Mouse (Mus musculus): ENCODE measurements around the gene Lrp5. TPM values are rescaled to one million over a fixed set of nuclear protein-coding genes. Genes with fewer than 3 reads are reported as not detected.

Lrp5 gene
- polyA plus RNA-seq, 1 experiment from 2014 or later, result 5.4 TPM

DNA sequence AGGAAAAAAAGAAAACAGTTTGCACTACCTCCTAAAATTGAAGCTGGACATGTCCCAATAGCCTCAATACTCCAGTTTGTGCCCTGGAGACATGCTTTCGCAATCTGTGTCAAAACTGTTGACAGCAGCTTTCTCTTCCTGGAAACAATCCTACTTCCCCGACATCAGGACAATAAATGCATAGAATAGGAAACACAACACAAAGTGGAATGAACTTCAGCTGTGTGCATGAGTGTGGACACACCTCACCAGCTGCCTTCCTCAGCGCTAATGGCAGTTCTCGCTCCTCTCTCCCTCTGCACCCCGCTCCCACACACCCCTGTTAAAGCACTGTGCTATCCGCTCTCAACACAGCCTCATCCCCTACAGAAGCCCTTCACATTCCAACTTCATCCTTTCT is 123.6 kb downstream of the Lrp5 start:
- 87% methylated on average over 6 of the region's 6 CpGs for WGBS
- no peak for ATAC-seq
- no peak overlapping the region for H3K4me2 ChIP-seq (replicated peaks)
- no peaks in the 10 kb centered on the region for H3K27me3 ChIP-seq (replicated peaks)
- no peaks in the 10 kb centered on the region for H3K9me3 ChIP-seq
- H3K9ac ChIP-seq, result no peak overlapping the region
- no peak overlapping the region for H3K4me3 ChIP-seq (replicated peaks)
- no peak overlapping the region for H3K27ac ChIP-seq
- H3K36me3 ChIP-seq, result no peaks in the 10 kb centered on the region
- no peaks in the 10 kb centered on the region for H3K4me1 ChIP-seq (replicated peaks)

DNA sequence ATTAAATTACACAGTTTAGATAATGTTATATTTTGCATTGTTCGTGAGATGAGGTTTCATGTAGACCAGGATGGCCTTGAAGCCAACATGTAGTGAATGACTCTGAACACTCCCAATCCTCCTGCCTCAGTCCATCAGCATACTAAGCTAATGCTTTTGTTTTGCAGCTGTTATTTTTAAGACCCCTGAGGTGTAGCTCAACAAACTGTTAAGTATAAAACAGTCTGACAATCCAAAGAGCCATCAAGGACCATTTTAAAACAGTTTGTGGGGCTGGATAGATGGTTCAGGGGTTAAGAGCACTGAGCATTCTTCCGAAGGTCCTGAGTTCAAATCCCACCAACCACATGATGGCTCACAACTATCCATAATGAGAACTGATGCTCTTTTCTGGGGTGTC is 124.1 kb downstream of the Lrp5 start:
- H3K27ac ChIP-seq, result no peak overlapping the region
- no peaks in the 10 kb centered on the region for H3K27me3 ChIP-seq (replicated peaks)
- H3K4me2 ChIP-seq (replicated peaks), result no peak overlapping the region
- H3K36me3 ChIP-seq, result no peaks in the 10 kb centered on the region
- no peak for ATAC-seq
- no peak overlapping the region for H3K9ac ChIP-seq
- no peaks in the 10 kb centered on the region for H3K9me3 ChIP-seq
- no peak overlapping the region for H3K4me3 ChIP-seq (replicated peaks)
- 87% methylated on average over 2 of the region's 2 CpGs for WGBS
- H3K4me1 ChIP-seq (replicated peaks), result no peaks in the 10 kb centered on the region

DNA sequence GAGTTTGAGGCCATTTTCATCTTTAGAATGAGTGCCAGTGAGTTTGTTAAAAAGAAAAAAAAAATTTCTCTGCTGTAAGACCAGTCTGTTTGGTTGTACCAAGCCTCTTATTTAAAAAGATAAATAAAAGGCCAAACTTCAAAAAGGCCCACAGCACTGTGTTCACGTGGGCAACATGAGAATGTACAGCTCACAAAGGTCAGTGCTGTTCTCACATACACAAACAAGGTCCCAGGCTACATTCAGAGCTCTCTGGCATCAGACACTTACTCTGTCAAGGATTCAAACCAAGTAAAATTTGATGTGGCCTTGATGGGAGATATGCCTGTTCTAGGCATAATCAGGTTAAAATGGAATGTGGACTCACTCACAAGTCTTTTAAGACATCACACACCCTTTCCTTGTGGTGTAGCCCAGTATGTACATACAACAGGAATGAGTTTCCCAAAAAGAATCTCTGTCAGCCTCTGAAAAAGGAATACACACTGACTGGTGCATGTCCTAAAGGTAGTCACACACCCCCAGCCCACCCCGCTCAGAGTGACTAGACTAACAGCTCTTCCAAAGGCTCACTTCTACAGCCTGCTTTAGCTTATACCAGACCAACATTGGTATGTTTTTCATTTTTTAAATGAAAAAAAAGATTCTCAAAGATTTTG is 130.1 kb downstream of the Lrp5 start:
- Histone ChIP-seq H3K36me3 (no peaks in the 10 kb centered on the region), H3K27ac (no peak overlapping the region), H3K4me2 (replicated peaks) (no peak overlapping the region), H3K4me3 (replicated peaks) (no peak overlapping the region), H3K4me1 (replicated peaks) (0 out of 2 replicates have a peak, but pooled peaks cover 3% of the 10 kb centered on the region), H3K27me3 (replicated peaks) (no peaks in the 10 kb centered on the region), H3K9ac (no peak overlapping the region), H3K9me3 (no peaks in the 10 kb centered on the region)
- ATAC-seq, result no peak
- WGBS, result 81% methylated on average over 2 of the region's 2 CpGs

DNA sequence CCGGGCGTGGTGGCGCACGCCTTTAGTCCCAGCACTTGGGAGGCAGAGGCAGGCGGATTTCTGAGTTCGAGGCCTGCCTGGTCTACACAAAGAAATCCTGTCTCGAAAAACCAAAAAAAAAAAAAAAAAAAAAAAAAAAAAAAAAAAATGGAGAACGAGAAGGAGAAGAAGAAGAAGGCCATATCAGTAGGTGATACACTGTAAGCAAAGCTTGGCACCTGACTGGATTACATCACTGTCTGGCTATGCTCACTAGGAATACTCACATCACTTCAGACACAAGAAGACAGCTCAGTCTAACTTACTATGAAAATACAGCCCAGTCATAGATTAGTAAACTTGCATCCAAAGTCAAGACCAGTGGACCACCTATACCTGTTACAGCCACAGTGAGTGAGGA is 131.6 kb downstream of the Lrp5 start:
- Histone ChIP-seq H3K9ac (no peak overlapping the region), H3K36me3 (no peaks in the 10 kb centered on the region), H3K4me2 (replicated peaks) (no peak overlapping the region), H3K27me3 (replicated peaks) (no peaks in the 10 kb centered on the region), H3K27ac (no peak overlapping the region), H3K4me1 (replicated peaks) (0 out of 2 replicates have a peak, but pooled peaks cover 3% of the 10 kb centered on the region), H3K9me3 (no peaks in the 10 kb centered on the region), H3K4me3 (replicated peaks) (no peak overlapping the region)
- no peak for ATAC-seq
- WGBS, result 92% methylated on average over 8 of the region's 8 CpGs

DNA sequence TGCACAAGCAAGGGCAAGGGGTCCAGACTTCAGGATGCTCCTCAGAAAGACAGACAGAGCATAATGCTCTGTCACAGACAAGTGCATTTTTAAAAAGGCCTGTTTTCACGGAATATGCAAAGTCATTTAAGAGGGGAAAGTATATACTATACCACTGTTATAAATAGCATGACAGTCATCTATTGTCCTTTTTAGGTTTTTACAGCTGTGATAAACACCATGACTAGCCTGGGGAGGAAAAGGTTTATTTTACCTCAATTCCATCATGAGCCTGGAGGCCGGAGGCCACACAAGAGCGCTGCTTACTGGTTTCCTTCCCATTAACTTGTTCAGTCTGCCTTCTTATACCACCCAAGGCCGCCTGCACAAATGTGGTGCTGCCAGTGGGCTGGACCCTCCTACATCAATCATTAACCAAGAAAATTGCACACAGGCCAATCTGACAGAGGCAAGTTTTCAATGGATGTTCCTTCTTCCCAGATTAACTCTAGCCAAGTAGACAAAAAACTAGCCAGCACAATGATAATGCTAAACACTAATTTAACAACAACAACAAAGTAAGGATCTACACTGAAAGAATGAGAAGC is 134.7 kb downstream of the Lrp5 start:
- Histone ChIP-seq H3K27ac (no peak overlapping the region), H3K4me2 (replicated peaks) (no peak overlapping the region), H3K9me3 (no peaks in the 10 kb centered on the region), H3K36me3 (0 out of 2 replicates have a peak, but pooled peaks cover 2% of the 10 kb centered on the region), H3K4me1 (replicated peaks) (0 out of 2 replicates have a peak, but pooled peaks cover 3% of the 10 kb centered on the region), H3K27me3 (replicated peaks) (no peaks in the 10 kb centered on the region), H3K4me3 (replicated peaks) (no peak overlapping the region), H3K9ac (no peak overlapping the region)
- ATAC-seq, result peak; percentile 57; the same call in 1 of the 2 replicates
- 24% methylated on average over 4 of the region's 4 CpGs for WGBS

DNA sequence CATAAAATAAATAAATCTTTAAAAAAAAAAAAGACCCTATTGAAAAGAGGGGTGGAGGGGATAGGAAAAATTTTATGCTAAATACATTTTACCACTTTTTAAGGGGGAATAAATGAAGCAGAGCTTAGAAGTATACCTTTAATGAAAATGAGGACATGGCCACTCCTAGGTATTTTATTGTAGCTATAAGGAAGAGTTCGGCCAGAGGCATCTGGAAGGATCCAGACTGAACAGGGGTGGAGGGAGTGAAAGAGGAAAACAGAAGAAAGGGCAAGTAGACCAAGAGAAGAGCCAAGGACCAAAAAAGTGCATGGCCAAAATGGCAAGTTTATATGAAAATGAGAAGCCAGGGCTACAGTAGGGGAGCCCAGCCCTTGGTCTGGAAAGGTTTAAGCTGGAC is 136.3 kb downstream of the Lrp5 start:
- Histone ChIP-seq H3K4me1 (replicated peaks) (0 out of 2 replicates have a peak, but pooled peaks cover 3% of the 10 kb centered on the region), H3K9ac (no peak overlapping the region), H3K36me3 (0 out of 2 replicates have a peak, but pooled peaks cover 2% of the 10 kb centered on the region), H3K27ac (no peak overlapping the region), H3K27me3 (replicated peaks) (no peaks in the 10 kb centered on the region), H3K4me2 (replicated peaks) (no peak overlapping the region), H3K9me3 (no peaks in the 10 kb centered on the region), H3K4me3 (replicated peaks) (no peak overlapping the region)
- ATAC-seq, result no peak
- 60% methylated on average over 1 of the region's 1 CpGs for WGBS

DNA sequence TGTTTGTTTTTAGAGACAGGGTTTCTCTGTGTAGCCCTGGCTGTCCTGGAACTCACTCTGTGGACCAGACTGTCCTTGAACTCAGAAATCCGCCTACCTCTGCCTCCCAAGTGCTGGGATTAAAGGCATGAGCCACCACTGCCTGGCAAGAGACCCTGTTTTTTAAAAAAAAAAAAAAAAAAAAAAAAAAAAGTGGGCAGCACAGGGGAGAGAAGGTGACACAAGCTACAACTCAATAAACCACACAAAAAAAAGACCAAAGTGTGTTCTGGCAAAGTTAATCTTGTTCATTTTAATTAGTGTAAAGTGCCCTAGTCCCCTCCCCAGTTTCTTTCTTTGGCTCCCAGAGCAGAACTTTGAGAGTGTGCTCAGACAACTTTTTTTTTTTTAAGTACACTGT is 137.1 kb downstream of the Lrp5 start:
- Histone ChIP-seq H3K9me3 (no peaks in the 10 kb centered on the region), H3K9ac (no peak overlapping the region), H3K4me3 (replicated peaks) (no peak overlapping the region), H3K4me1 (replicated peaks) (0 out of 2 replicates have a peak, but pooled peaks cover 3% of the 10 kb centered on the region), H3K27ac (no peak overlapping the region), H3K36me3 (0 out of 2 replicates have a peak, but pooled peaks cover 2% of the 10 kb centered on the region), H3K4me2 (replicated peaks) (no peak overlapping the region), H3K27me3 (replicated peaks) (no peaks in the 10 kb centered on the region)
- ATAC-seq, result no peak
- WGBS, result 86% methylated on average over 1 of the region's 1 CpGs

DNA sequence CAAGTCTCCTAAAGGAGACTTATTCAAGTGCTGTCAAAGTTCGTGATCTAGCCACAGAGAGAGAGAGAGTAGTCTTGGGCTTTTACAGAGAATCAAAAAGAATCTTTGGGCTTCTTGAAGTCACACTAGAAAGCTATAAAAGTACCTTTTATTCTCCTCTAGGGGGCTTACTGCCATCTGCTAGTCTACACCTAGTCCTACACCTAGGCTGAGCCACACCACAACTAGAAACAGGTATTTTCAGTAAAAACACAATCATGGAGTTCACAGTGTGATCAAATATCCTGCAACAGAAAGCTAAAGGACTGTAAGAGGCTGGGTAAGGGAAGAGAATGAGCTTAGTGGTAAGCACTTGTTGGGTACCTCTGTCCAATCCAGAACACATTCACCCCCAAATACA is 138.1 kb downstream of the Lrp5 start:
- H3K4me1 ChIP-seq (replicated peaks), result 0 out of 2 replicates have a peak, but pooled peaks cover 3% of the 10 kb centered on the region
- no peak for ATAC-seq
- no peaks in the 10 kb centered on the region for H3K27me3 ChIP-seq (replicated peaks)
- H3K36me3 ChIP-seq, result 0 out of 2 replicates have a peak, but pooled peaks cover 3% of the 10 kb centered on the region
- H3K27ac ChIP-seq, result no peak overlapping the region
- H3K9ac ChIP-seq, result no peak overlapping the region
- no peaks in the 10 kb centered on the region for H3K9me3 ChIP-seq
- no peak overlapping the region for H3K4me3 ChIP-seq (replicated peaks)
- H3K4me2 ChIP-seq (replicated peaks), result no peak overlapping the region
- WGBS, result 100% methylated on average over 1 of the region's 1 CpGs

DNA sequence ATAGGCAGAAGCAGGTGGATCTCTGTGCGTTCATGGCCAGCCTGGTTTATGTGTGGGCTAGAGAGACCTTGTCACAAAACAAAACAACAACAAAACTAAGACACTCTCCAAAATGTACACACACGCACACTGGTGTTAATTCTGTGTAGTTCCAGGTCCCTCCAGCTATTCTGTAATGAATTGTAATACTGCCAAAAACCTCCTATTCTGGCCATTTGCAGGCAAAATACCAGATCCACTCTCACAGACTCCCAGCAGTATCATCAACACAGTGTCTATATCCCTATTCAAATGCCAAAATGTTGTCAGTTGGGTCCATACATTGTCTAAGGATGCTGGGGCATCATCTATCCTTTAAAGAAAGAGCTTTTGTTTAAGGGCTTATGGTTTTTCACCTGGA is 141.4 kb downstream of the Lrp5 start:
- Histone ChIP-seq H3K27me3 (replicated peaks) (no peaks in the 10 kb centered on the region), H3K4me2 (replicated peaks) (no peak overlapping the region), H3K36me3 (peaks cover 6% of the 10 kb centered on the region; the same call in 1 of the 2 replicates), H3K9ac (no peak overlapping the region), H3K4me1 (replicated peaks) (no peaks in the 10 kb centered on the region), H3K4me3 (replicated peaks) (no peak overlapping the region), H3K9me3 (no peaks in the 10 kb centered on the region), H3K27ac (no peak overlapping the region)
- ATAC-seq, result no peak
- 94% methylated on average over 2 of the region's 2 CpGs for WGBS

DNA sequence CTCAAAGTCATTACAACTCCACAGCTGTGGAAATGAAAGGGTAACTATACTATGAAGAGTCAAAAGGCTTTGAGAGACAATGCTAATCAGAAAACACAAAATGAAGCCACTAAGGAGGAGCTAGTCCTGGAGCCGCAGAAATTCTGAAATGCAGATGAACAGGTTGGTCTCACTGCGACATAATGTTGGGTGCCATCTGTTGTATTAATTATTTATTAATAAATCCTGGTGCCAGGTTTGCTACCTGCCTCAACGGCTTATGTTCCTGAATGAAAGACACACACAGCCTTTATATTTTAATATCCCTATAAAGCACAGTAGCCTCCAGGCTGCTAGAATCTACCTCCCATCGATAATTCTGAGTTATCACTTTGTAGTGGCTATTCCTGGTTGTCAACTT is 143.8 kb downstream of the Lrp5 start:
- H3K27me3 ChIP-seq (replicated peaks), result no peaks in the 10 kb centered on the region
- H3K4me3 ChIP-seq (replicated peaks), result no peak overlapping the region
- no peaks in the 10 kb centered on the region for H3K4me1 ChIP-seq (replicated peaks)
- 92% methylated on average over 4 of the region's 4 CpGs for WGBS
- H3K9ac ChIP-seq, result no peak overlapping the region
- no peak overlapping the region for H3K4me2 ChIP-seq (replicated peaks)
- ATAC-seq, result no peak
- peaks cover 3% of the 10 kb centered on the region for H3K36me3 ChIP-seq
- H3K9me3 ChIP-seq, result no peaks in the 10 kb centered on the region
- no peak overlapping the region for H3K27ac ChIP-seq

DNA sequence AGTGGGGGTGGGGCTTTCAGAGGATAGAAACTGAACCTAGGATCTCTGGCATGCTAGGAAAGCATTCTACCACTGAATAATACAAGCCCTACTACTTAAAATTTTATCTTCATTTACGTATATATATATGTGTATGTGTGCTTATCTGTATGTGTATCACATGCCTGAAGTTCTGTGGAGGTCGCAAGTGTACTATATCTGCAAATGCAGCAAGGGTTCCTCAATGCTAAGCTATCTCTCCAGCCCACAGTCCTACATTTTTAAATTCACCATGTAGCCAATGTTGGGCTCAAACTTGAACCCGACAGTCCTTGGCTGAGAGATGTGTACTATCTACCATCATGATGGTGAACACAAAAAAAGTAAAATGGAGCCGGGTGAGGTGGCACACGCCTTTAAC is 145.4 kb downstream of the Lrp5 start:
- no peak for ATAC-seq
- peaks cover 3% of the 10 kb centered on the region for H3K36me3 ChIP-seq
- no peaks in the 10 kb centered on the region for H3K9me3 ChIP-seq
- H3K27ac ChIP-seq, result no peak overlapping the region
- no peak overlapping the region for H3K9ac ChIP-seq
- no peaks in the 10 kb centered on the region for H3K27me3 ChIP-seq (replicated peaks)
- no peak overlapping the region for H3K4me3 ChIP-seq (replicated peaks)
- 94% methylated on average over 5 of the region's 5 CpGs for WGBS
- no peaks in the 10 kb centered on the region for H3K4me1 ChIP-seq (replicated peaks)
- no peak overlapping the region for H3K4me2 ChIP-seq (replicated peaks)

DNA sequence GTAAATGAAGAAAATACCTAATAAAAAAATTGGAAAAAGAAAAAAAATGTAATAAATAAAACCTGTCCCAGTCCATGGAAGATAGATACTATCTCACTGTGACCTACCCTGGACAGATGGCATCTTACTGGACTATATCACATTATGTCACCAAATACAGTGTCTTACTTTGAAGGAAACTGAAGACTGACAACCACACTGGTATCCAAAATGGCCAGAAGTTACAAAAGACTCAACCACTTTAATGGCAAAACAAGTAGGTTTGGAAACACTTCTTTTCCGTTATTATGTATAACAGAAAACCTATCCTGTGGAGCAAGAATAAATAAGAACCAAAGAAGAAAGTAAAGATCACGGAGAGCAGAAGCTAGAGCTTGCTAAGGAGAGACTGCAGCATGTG is 146.1 kb downstream of the Lrp5 start:
- Histone ChIP-seq H3K9me3 (no peaks in the 10 kb centered on the region), H3K36me3 (peaks cover 3% of the 10 kb centered on the region), H3K4me1 (replicated peaks) (no peaks in the 10 kb centered on the region), H3K4me2 (replicated peaks) (no peak overlapping the region), H3K27ac (no peak overlapping the region), H3K27me3 (replicated peaks) (no peaks in the 10 kb centered on the region), H3K9ac (no peak overlapping the region), H3K4me3 (replicated peaks) (no peak overlapping the region)
- ATAC-seq, result no peak
- WGBS, result 95% methylated on average over 2 of the region's 2 CpGs

DNA sequence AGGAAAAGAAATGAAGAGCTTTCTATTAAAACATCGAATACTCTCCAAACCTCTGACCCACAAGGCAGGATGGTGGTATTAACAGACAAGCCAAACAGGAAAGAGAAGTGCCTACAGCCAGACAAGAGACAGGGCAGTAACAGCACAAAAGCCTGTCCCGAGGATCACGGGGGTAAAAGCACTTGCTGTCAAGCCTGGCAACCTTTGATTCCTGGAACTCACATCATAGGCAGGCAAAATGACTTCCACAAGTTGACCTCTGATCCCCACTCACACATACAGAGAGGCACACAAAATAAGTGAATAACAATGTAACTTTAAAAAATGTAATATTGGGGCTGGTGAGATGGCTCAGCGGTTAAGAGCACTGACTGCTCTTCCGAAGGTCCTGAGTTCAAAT is 146.9 kb downstream of the Lrp5 start:
- WGBS, result 85% methylated on average over 5 of the region's 5 CpGs
- no peaks in the 10 kb centered on the region for H3K4me1 ChIP-seq (replicated peaks)
- no peaks in the 10 kb centered on the region for H3K9me3 ChIP-seq
- no peak for ATAC-seq
- no peak overlapping the region for H3K4me2 ChIP-seq (replicated peaks)
- no peaks in the 10 kb centered on the region for H3K27me3 ChIP-seq (replicated peaks)
- peaks cover 3% of the 10 kb centered on the region for H3K36me3 ChIP-seq
- no peak overlapping the region for H3K27ac ChIP-seq
- H3K9ac ChIP-seq, result no peak overlapping the region
- no peak overlapping the region for H3K4me3 ChIP-seq (replicated peaks)

Measured in intestine, embryonic 15.5 days (tissue).